In genomic region chr19:10709360-10710087, GRCm38 (mm10) we compare ENCODE assay signal across 8 mouse cellular contexts. TPM values are rescaled to one million over a fixed set of nuclear protein-coding genes. Genes with fewer than 3 reads are reported as not detected.
DNase-seq lines count a peak whose midpoint lies in the region; ATAC-seq lines count a peak whose summit lies in the region.

No protein-coding gene starts in this region.

- ATAC-seq in hindbrain, embryonic 11.5 days (ENCODE audit: low FRiP score), result peak; percentile 88
- peak; percentile 82 for ATAC-seq in lung, embryonic 16.5 days (ENCODE audit: low read depth)

- H3K27me3 ChIP-seq in hindbrain, embryonic 11.5 days (ENCODE audit: control insufficient read depth, insufficient read depth, low read length), result no peaks in the 10 kb centered on the region
- H3K27me3 ChIP-seq in lung, embryonic 16.5 days (ENCODE audit: control insufficient read depth, insufficient read depth, low read depth, low read length), result no peaks in the 10 kb centered on the region

- DNase-seq in MN1 (ENCODE audit: low spot score), result peak; percentile 96
- DNase-seq in cerebellum, adult 9-10 months, result peak; percentile 100
- peak; percentile 95 to 99 for DNase-seq in frontal cortex, adult 2 months (ENCODE audit: extremely low spot score in 1 of 2, low spot score in 1 of 2)
- peak; percentile 97 for DNase-seq in hindbrain, embryonic 11.5 days (ENCODE audit: low spot score)
- DNase-seq in layer of hippocampus, adult 9-11 months, result peak; percentile 98
- DNase-seq in ovary, postnatal 14 days (ENCODE audit: low spot score), result peak; percentile 97
- peak; percentile 75 to 88 for DNase-seq in thymus, postnatal 10 days (ENCODE audit: low spot score in 2 of 2)

- H3K4me3 ChIP-seq in hindbrain, embryonic 11.5 days (ENCODE audit: low read depth, low read length), result no peak overlapping the region
- H3K4me3 ChIP-seq in lung, embryonic 16.5 days (ENCODE audit: low read length), result no peak overlapping the region

- no peak overlapping the region for H3K9ac ChIP-seq in hindbrain, embryonic 11.5 days (ENCODE audit: low read depth, low read length)
- H3K9ac ChIP-seq in lung, embryonic 16.5 days (ENCODE audit: low read length), result no peak overlapping the region

- no peak overlapping the region for H3K4me2 ChIP-seq in hindbrain, embryonic 11.5 days (replicated peaks; ENCODE audit: low read depth, low read length)
- no peak overlapping the region for H3K4me2 ChIP-seq in lung, embryonic 16.5 days (ENCODE audit: low read depth, low read length)

- peak overlapping the region; percentile 24 for H3K27ac ChIP-seq in hindbrain, embryonic 11.5 days (ENCODE audit: low read depth, low read length)
- no peak overlapping the region for H3K27ac ChIP-seq in lung, embryonic 16.5 days (ENCODE audit: low read length)

- no peaks in the 10 kb centered on the region for H3K9me3 ChIP-seq in hindbrain, embryonic 11.5 days (ENCODE audit: control insufficient read depth, low read length)
- H3K9me3 ChIP-seq in lung, embryonic 16.5 days (ENCODE audit: control insufficient read depth, low read length), result no peaks in the 10 kb centered on the region

- peaks cover 2% of the 10 kb centered on the region; the same call in 1 of the 2 replicates for H3K4me1 ChIP-seq in hindbrain, embryonic 11.5 days (replicated peaks; ENCODE audit: control insufficient read depth, insufficient read depth, low read length)
- H3K4me1 ChIP-seq in lung, embryonic 16.5 days (replicated peaks; ENCODE audit: control insufficient read depth, insufficient read depth, low read length), result peaks cover 5% of the 10 kb centered on the region; the same call in 1 of the 2 replicates

- H3K36me3 ChIP-seq in hindbrain, embryonic 11.5 days (ENCODE audit: control insufficient read depth, insufficient read depth, low read length), result peaks cover 3% of the 10 kb centered on the region; the same call in 1 of the 2 replicates
- peaks cover 29% of the 10 kb centered on the region for H3K36me3 ChIP-seq in lung, embryonic 16.5 days (ENCODE audit: control insufficient read depth, insufficient read depth, low read length)

- 22% methylated on average over 8 of the region's 8 CpGs for WGBS in hindbrain, embryonic 11.5 days
- 21% methylated on average over 8 of the region's 8 CpGs for WGBS in lung, embryonic 16.5 days

RNA-seq across cellular contexts. Expression of gene Vps37c, which starts 21.0 kb away (rescaled TPM):
- 22.6 and 25.1 TPM in 2 replicates for polyA plus RNA-seq in frontal cortex, adult 2 months (2012; rRNA removed)
- polyA plus RNA-seq in hindbrain, embryonic 11.5 days (2014; fragmentation: Nextera tagmentation; extraction: Ambion mirVana), result 23.9 and 27.2 TPM in 2 replicates
- polyA plus RNA-seq in lung, embryonic 16.5 days (2015; fragmentation: Nextera tagmentation; extraction: Ambion mirVana), result 29.9 and 36.2 TPM in 2 replicates

RNA-seq across cellular contexts. Expression of gene Cd5, which starts 29.3 kb away (rescaled TPM):
- polyA plus RNA-seq in frontal cortex, adult 2 months (2012; rRNA removed), result 0.14 and 0.17 TPM in 2 replicates
- not detected in 2 replicates for polyA plus RNA-seq in hindbrain, embryonic 11.5 days (2014; fragmentation: Nextera tagmentation; extraction: Ambion mirVana)
- polyA plus RNA-seq in lung, embryonic 16.5 days (2015; fragmentation: Nextera tagmentation; extraction: Ambion mirVana), result 0.87 and 1.1 TPM in 2 replicates

RNA-seq across cellular contexts. Expression of gene Pga5, which starts 31.7 kb away (rescaled TPM):
- 0.17 and 0.46 TPM in 2 replicates for polyA plus RNA-seq in frontal cortex, adult 2 months (2012; rRNA removed)
- not detected in 2 replicates for polyA plus RNA-seq in hindbrain, embryonic 11.5 days (2014; fragmentation: Nextera tagmentation; extraction: Ambion mirVana)
- polyA plus RNA-seq in lung, embryonic 16.5 days (2015; fragmentation: Nextera tagmentation; extraction: Ambion mirVana), result not detected in 2 replicates
